Mouse (Mus musculus) small intestine, adult 2 months (tissue): ENCODE measurements around the gene Pitpnc1.

Experiments
- CTCF ChIP-seq: fragments of 200-500 bp; IDR thresholded peaks from 2 replicates; pipeline ENCODE4 v1.5.1; 2012; ENCODE audit warnings: low read depth, mild to moderate bottlenecking, control low read depth, inconsistent platforms, low read length, moderate library complexity, mixed read lengths; ENCODE audit not compliant: insufficient replicate concordance, insufficient read length; ENCODE audit errors: extremely low read depth
- POLR2A ChIP-seq: fragments of 200-500 bp; IDR thresholded peaks from 2 replicates; pipeline ENCODE4 v1.6.1; 2012; ENCODE audit warnings: low read depth, mild to moderate bottlenecking, control low read depth, inconsistent platforms, low read length, moderate library complexity

- TF ChIP-seq CTCF (no peak), POLR2A (peak; percentile 87)
These were observed at the start of gene Pitpnc1 for GRCm38 (mm10) chr11:107470521-107471041.
